Mouse (Mus musculus) liver, postnatal 0 days (tissue): ENCODE measurements around the gene Depp1. TPM values are rescaled to one million over a fixed set of nuclear protein-coding genes. Genes with fewer than 3 reads are reported as not detected.

Experiments
- ATAC-seq: fragments of 200-750 bp; cut with Nextera tagmentation; 2 replicates; pipeline ENCODE4 v1.8.0; 2017; ENCODE audit warnings: mild to moderate bottlenecking, moderate library complexity
- DNase-seq: peaks from one replicate; pipeline ENCODE4 v3.0.0-alpha.2; 2016
- H3K27ac ChIP-seq: fragments of 300-500 bp; sonication (generic); 2 replicates; pipeline ENCODE4 v1.5.1; 2014; ENCODE audit warnings: antibody characterized with exemption, moderate library complexity, mild to moderate bottlenecking, low read depth
- H3K27me3 ChIP-seq: fragments of 300-500 bp; sonication (generic); 2 replicates; pipeline ENCODE4 v1.6.1; 2014; ENCODE audit warnings: low read length, control low read depth, mixed read lengths; ENCODE audit not compliant: insufficient read depth
- H3K36me3 ChIP-seq: fragments of 300-500 bp; sonication (generic); replicated peaks from 2 replicates; pipeline ENCODE4 v1.6.1; 2014; ENCODE audit warnings: mild to moderate bottlenecking, control low read depth, low read length, moderate library complexity, mixed read lengths; ENCODE audit not compliant: insufficient read depth
- H3K4me1 ChIP-seq: fragments of 300-500 bp; sonication (generic); 2 replicates; pipeline ENCODE4 v1.6.1; 2014; ENCODE audit warnings: antibody characterized with exemption, mild to moderate bottlenecking, control low read depth; ENCODE audit not compliant: insufficient read depth
- H3K4me2 ChIP-seq: fragments of 300-500 bp; sonication (generic); 2 replicates; pipeline ENCODE4 v1.6.1; 2014; ENCODE audit warnings: low read depth, mild to moderate bottlenecking, low read length, moderate library complexity, mixed read lengths
- H3K4me3 ChIP-seq: fragments of 300-500 bp; sonication (generic); 2 replicates; pipeline ENCODE4 v1.5.1; 2014; ENCODE audit warnings: low read depth, low read length
- H3K9ac ChIP-seq: fragments of 300-500 bp; sonication (generic); replicated peaks from 2 replicates; pipeline ENCODE4 v1.6.1; 2014; ENCODE audit warnings: mild to moderate bottlenecking, moderate library complexity
- H3K9me3 ChIP-seq: fragments of 300-500 bp; sonication (generic); 2 replicates; pipeline ENCODE4 v1.6.1; 2016; ENCODE audit warnings: mild to moderate bottlenecking, control low read depth, low read length, mixed read lengths
- CTCF ChIP-seq: sonication (generic); IDR thresholded peaks from 2 replicates; pipeline ENCODE4 v1.5.1; 2016; ENCODE audit warnings: antibody characterized with exemption, low read depth
- EP300 ChIP-seq: IDR thresholded peaks from 2 replicates; pipeline ENCODE4 v1.6.1; 2016; ENCODE audit warnings: antibody characterized with exemption, low read depth, mild to moderate bottlenecking
- WGBS: fragments of 180-500 bp; shearing (Covaris S2); extraction: QIAGEN DNeasy Blood & Tissue Kit; methylation state at CpG from one replicate; pipeline ENCODE4 v1.1.7; 2014; ENCODE audit not compliant: insufficient replicate concordance; 5-methylcytosine and 5-hydroxymethylcytosine counted together
- polyA plus RNA-seq: library from polyadenylated mRNA; unstranded; fragments of >200 nt; fragmentation: Nextera tagmentation; extraction: Ambion mirVana; gene quantifications from 2 replicates; pipeline ENCODE4 v1.2.1, GENCODE M21; 2015

Depp1 gene
- polyA plus RNA-seq, 1 experiment from 2014 or later = 122 TPM

DNA sequence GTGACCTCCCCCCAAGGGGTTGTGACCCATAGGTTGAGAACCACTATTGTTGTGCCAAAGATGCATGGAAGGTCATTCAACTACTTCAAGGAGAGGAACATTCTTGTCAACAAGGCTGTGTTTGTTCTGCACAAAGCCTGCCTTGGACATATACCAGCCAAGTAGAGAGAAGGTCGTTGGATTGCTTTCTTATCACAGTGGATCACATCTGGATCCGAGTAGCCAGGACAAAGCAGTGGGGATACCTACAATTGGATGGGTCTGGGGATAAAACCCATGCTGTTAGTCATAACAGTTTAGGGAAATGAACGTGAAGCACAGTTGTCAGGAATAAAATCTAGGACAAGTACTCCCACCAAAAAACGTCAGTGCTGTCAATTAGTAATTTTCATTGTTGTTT is 6.5 kb upstream of the Depp1 start:
- ATAC-seq (no peak), DNase-seq (no peak)
- no peaks in the 10 kb centered on the region for H3K9me3 ChIP-seq
- no peak overlapping the region for H3K4me2 ChIP-seq
- WGBS = 54% methylated on average over 4 of the region's 4 CpGs
- TF ChIP-seq CTCF = no peak
- no peak for TF ChIP-seq EP300
- no peaks in the 10 kb centered on the region; the same call in 1 of the 2 replicates for H3K36me3 ChIP-seq
- H3K4me3 ChIP-seq = no peak overlapping the region
- H3K9ac ChIP-seq = no peak overlapping the region
- H3K27ac ChIP-seq = no peak overlapping the region
- H3K4me1 ChIP-seq = peaks cover 14% of the 10 kb centered on the region
- no peaks in the 10 kb centered on the region for H3K27me3 ChIP-seq

DNA sequence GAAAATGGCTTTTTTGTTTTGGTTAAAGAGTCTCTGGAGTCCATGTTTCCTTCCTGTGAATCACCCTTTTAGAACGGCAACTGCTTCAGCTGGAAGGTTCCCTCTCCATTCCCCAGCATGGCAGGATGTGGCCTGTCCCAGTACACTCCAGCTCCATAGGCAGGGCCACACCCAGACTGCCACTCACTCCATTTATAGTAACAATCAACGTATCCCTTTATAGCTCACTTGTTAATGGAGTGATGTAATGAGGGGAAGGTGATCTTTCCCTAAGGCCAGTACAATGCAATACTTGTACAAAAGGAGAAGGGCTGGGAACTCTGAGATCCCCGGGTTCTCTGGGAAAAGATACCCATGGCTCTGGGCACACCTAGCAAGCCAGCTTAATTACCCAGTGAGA is 6.1 kb upstream of the Depp1 start:
- WGBS = 36% methylated on average over 3 of the region's 3 CpGs
- DNase-seq = no peak

DNA sequence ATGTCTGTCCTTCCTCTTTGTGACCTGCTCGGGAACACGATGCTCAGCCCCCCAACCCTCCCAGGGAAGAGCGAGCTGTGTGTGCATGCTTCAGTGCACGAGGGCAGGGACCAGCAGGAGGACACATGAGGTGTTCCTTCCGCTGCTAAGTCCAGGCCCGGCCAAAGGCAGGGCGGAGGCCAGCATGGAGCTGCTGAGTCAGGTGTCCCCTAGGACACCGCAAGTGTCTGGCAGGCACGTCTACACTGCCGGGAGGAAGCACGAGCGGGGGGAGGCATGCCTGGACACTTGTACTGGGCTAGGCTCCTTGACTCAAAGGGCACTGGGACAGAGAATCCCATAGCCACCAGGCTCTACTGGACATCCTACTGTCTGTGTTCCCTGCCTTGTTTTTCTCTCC is 2.6 kb upstream of the Depp1 start:
- ATAC-seq (no peak), DNase-seq (no peak)
- H3K27me3 ChIP-seq = no peaks in the 10 kb centered on the region
- 71% methylated on average over 12 of the region's 12 CpGs for WGBS
- peaks cover 18% of the 10 kb centered on the region for H3K4me1 ChIP-seq
- no peaks in the 10 kb centered on the region; the same call in 1 of the 2 replicates for H3K36me3 ChIP-seq
- no peaks in the 10 kb centered on the region for H3K9me3 ChIP-seq
- H3K27ac ChIP-seq = no peak overlapping the region
- no peak overlapping the region for H3K4me2 ChIP-seq
- H3K4me3 ChIP-seq = no peak overlapping the region
- no peak overlapping the region for H3K9ac ChIP-seq
- TF ChIP-seq CTCF (no peak), EP300 (no peak)

More for the DNA sequence above, 6.1 kb upstream of the Depp1 start:
- H3K9me3 ChIP-seq = no peaks in the 10 kb centered on the region
- no peaks in the 10 kb centered on the region for H3K27me3 ChIP-seq
- no peak overlapping the region for H3K9ac ChIP-seq
- H3K4me1 ChIP-seq = peaks cover 12% of the 10 kb centered on the region
- ATAC-seq = 0 out of 2 replicates have a peak, but pooled peaks have one; percentile 16
- no peak overlapping the region for H3K4me3 ChIP-seq
- H3K4me2 ChIP-seq = no peak overlapping the region
- no peak overlapping the region for H3K27ac ChIP-seq
- TF ChIP-seq EP300 (no peak), CTCF (no peak)
- H3K36me3 ChIP-seq = no peaks in the 10 kb centered on the region; the same call in 1 of the 2 replicates

DNA sequence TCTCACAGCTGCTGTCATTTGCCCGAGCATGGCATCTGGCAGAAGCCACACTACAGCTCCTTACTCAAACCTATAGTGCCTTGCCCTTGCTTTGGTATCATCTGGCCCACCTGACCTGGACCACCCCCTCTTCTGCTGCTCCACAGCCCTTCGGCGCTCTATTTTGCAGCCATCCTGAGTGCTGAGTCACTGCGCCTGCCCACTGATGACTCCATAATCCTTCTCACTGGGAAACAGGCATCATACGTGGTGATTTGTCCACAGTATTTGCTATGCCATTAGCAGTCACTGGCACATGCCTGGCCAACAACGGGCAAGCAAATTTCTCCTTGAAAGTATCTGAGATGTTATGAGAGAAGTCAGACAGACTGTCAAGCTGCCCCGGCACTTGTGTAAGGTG is 598 bp upstream of the Depp1 start:
- Histone ChIP-seq H3K27me3 (no peaks in the 10 kb centered on the region), H3K4me2 (no peak overlapping the region), H3K9me3 (no peaks in the 10 kb centered on the region), H3K4me3 (no peak overlapping the region), H3K9ac (0 out of 2 replicates have a peak overlapping the region, but pooled peaks have one; percentile 26), H3K4me1 (peaks cover 14% of the 10 kb centered on the region), H3K27ac (peak overlapping the region; percentile 95), H3K36me3 (no peaks in the 10 kb centered on the region; the same call in 1 of the 2 replicates)
- ATAC-seq = no peak
- TF ChIP-seq EP300 (no peak), CTCF (no peak)
- no peak for DNase-seq
- 45% methylated on average over 7 of the region's 7 CpGs for WGBS

DNA sequence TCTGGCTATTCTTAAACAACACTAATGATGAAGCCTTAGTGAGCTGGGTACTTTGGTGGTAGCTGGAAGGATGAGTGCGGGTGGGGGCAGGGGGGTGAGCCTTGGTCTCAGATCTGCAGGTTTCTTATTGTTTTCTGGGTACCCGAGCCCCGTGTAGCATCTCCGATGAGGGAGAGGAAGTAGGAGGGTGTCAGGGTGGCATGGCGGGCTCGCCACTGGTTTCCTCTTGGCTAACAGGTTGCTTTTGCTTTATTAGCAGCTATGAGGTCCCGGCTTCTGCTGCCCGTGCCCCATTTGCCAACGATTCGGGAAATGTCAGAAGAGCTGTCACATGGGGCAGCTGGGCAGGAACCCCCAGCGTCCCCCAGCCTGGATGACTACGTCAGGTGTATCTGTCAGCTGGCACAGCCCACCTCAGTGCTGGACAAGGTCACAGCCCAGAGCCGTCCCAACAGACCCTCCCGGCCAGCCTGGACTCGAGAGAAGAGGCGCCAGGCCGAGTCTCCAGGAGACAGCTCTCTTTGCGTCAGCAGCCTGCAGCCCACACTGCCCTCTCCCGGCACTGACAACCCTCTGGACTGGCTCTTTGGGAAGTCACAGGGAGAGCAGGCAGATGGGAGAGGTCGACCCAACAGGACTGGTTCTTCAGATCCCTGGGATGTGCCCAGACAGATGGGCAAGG is 1.2 kb downstream of the Depp1 start:
- DNase-seq (peak; percentile 56), ATAC-seq (no peak)
- H3K4me3 ChIP-seq = peak overlapping the region; percentile 57
- no peaks in the 10 kb centered on the region; the same call in 1 of the 2 replicates for H3K36me3 ChIP-seq
- H3K27ac ChIP-seq = peak overlapping the region; percentile 95
- H3K27me3 ChIP-seq = no peaks in the 10 kb centered on the region
- H3K9ac ChIP-seq = peak overlapping the region; percentile 78
- WGBS = 33% methylated on average over 20 of the region's 20 CpGs
- TF ChIP-seq CTCF (peak; percentile 59), EP300 (no peak)
- no peaks in the 10 kb centered on the region for H3K9me3 ChIP-seq
- peak overlapping the region; percentile 60 for H3K4me2 ChIP-seq
- H3K4me1 ChIP-seq = peaks cover 14% of the 10 kb centered on the region

DNA sequence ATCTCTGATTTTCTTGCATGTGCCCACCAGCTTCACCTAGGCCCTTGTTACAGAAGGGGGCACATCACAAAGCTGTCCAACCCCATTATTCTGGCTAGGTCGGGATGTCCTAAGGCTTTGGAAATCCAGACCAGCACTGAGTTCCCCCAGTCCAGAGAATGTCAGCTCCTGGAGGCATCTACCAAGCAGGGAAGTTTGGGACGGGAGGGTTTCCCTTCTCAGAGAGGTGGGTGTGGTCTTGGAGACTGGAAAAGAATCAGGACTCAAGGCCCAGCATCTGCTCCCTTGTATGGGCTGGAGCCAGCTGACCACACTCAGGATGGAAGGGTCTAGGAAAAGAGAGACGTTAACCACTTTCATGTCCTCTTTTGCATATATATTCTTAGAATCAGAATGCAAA is 2.8 kb downstream of the Depp1 start:
- TF ChIP-seq EP300 (no peak), CTCF (no peak)
- Histone ChIP-seq H3K4me1 (peaks cover 11% of the 10 kb centered on the region), H3K27me3 (no peaks in the 10 kb centered on the region), H3K36me3 (no peaks in the 10 kb centered on the region; the same call in 1 of the 2 replicates), H3K9me3 (no peaks in the 10 kb centered on the region), H3K27ac (peak overlapping the region; percentile 95), H3K9ac (peak overlapping the region; percentile 78), H3K4me2 (peak overlapping the region; percentile 60), H3K4me3 (peak overlapping the region; percentile 57; the same call in 1 of the 2 replicates)
- 50% methylated on average over 3 of the region's 3 CpGs for WGBS
- ATAC-seq (peak; percentile 12), DNase-seq (no peak)
